Mouse (Mus musculus) hindbrain, postnatal 0 days (tissue): ENCODE measurements around the gene Fam104a. TPM values are rescaled to one million over a fixed set of nuclear protein-coding genes. Genes with fewer than 3 reads are reported as not detected.

Experiments used
- ATAC-seq: fragments of 200-750 bp; cut with Nextera tagmentation; 2 replicates; pipeline ENCODE4 v1.8.0; 2017; ENCODE audit warnings: mild to moderate bottlenecking, moderate TSS enrichment, moderate library complexity
- DNase-seq: peaks from one replicate; pipeline ENCODE4 v3.0.0-alpha.2; 2015; ENCODE audit warnings: low spot score
- H3K27ac ChIP-seq: fragments of 300-500 bp; sonication (generic); 2 replicates; pipeline ENCODE4 v1.5.1; 2014; ENCODE audit warnings: mild to moderate bottlenecking
- H3K27me3 ChIP-seq: fragments of 300-500 bp; sonication (generic); 2 replicates; pipeline ENCODE4 v1.6.1; 2014; ENCODE audit warnings: low read length, mixed read lengths; ENCODE audit not compliant: insufficient read depth
- H3K36me3 ChIP-seq: fragments of 300-500 bp; sonication (generic); 2 replicates; pipeline ENCODE4 v1.6.1; 2014; ENCODE audit warnings: low read length, mixed read lengths; ENCODE audit not compliant: insufficient read depth
- H3K4me1 ChIP-seq: fragments of 300-500 bp; sonication (generic); 2 replicates; pipeline ENCODE4 v1.6.1; 2014; ENCODE audit warnings: antibody characterized with exemption, low read length, mixed read lengths; ENCODE audit not compliant: insufficient read depth
- H3K4me2 ChIP-seq: fragments of 300-500 bp; sonication (generic); 2 replicates; pipeline ENCODE4 v1.6.1; 2014; ENCODE audit warnings: low read depth, mild to moderate bottlenecking, low read length, moderate library complexity, mixed read lengths
- H3K4me3 ChIP-seq: fragments of 300-500 bp; sonication (generic); 2 replicates; pipeline ENCODE4 v1.5.1; 2014; ENCODE audit warnings: low read length
- H3K9ac ChIP-seq: fragments of 300-500 bp; sonication (generic); replicated peaks from 2 replicates; pipeline ENCODE4 v1.6.1; 2014; ENCODE audit warnings: mild to moderate bottlenecking, low read length, moderate library complexity, mixed read lengths
- H3K9me3 ChIP-seq: fragments of 300-500 bp; sonication (generic); 2 replicates; pipeline ENCODE4 v1.6.1; 2016; ENCODE audit warnings: low read length, mixed read lengths
- CTCF ChIP-seq: IDR thresholded peaks from 2 replicates; pipeline ENCODE4 v1.5.1; 2016; ENCODE audit warnings: antibody characterized with exemption, control low read depth, low read depth
- WGBS: fragments of 180-500 bp; shearing (Covaris S2); extraction: QIAGEN DNeasy Blood & Tissue Kit; methylation state at CpG from one replicate; pipeline ENCODE4 v1.1.7; 2014; 5-methylcytosine and 5-hydroxymethylcytosine counted together
- polyA plus RNA-seq: library from polyadenylated mRNA; unstranded; fragments of >200 nt; fragmentation: Nextera tagmentation; extraction: Ambion mirVana; gene quantifications from 2 replicates; pipeline ENCODE4 v1.2.1, GENCODE M21; 2015
- total RNA-seq: library from RNA; depleted of rRNA; stranded (reverse); fragments of >200 nt; gene quantifications from 2 replicates; pipeline ENCODE4 v1.2.3, GENCODE M21; 2014; rRNA removed

Gene Fam104a
- total RNA-seq (29.5 and 36.8 TPM in 2 replicates), polyA plus RNA-seq (50.6 and 51.5 TPM in 2 replicates)

DNA sequence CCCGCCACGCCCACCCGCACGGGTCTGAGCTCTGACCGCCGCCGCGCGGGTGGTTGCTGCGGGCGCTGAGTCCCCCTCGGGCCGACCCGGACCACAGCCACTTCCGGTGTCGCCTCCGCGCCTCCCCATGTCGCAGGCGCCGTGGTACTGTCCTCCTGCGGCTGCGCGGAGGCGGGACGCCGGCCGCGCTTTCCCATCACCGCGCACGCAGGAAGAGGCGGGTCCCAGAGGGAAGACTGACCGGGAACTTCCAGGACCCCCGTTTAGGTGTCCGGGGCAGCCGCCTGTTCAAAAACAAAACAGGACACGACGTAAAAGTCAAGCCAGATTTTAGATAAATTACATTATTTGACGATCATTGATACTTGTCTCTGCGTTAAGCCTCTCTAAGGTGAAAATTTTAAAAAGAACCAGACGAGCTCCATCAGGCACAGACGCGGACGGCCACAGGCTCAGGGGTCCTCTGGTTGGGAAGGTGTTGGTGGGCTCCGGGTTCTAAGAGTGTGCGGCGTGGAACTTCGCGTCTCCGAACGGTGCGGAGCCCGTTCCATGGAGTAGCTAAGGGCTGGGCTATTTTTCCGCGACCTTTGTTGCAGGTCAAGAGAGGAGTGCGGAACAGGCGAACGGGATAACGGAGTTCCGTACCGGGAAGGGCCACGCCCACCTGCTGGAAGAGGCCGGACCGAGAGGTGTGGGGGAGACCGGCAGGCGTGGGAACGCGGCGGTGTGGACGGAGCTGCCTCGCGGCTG is at the start of gene Fam104a, which contains the start of gene D11Wsu47e:
Gene Fam104a (minus strand): TSS at position 199 of the 750 bp plus-strand sequence.
Gene D11Wsu47e (plus strand): TSS at position 456 of the 750 bp plus-strand sequence.
- WGBS = under 1% methylated on average over 72 of the region's 73 CpGs
- peak; percentile 99 for DNase-seq

DNA sequence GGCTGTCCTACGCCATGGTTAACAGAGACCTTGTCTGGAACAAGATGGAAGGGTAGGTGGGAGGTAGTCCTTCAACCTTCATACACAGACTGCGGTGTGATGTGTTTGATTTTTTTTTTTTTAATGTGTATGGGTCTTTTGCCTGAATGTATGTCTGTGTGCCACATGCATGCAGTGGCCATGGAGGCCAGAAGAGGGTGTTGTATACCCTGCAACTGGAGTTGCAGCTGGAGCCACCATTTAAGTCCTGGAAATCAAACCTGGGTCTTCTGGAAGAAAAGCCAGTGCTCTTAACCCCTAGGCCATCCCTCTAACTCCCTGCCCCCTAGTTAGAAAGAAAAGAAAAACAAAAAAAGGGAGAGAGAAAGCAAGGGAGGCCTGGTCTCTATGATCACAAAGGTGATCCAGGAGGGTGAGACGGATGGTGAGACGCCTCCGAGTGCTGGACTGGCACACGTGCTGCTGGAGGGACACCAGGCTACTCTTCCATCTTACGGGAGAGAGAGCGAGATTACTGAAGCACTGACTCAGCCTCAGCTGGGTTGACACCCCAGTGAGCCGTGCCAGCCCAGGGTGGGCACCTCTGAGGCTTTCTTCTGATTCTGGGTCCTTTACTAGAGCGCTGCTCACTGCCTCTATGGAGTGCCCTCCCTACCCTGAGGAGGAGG is 48.1 kb upstream of the Fam104a start:
- 89% methylated on average over 10 of the region's 10 CpGs for WGBS
- 0 out of 2 replicates have a peak, but pooled peaks cover 3% of the 10 kb centered on the region for H3K4me1 ChIP-seq
- DNase-seq (no peak), ATAC-seq (no peak)
- H3K4me2 ChIP-seq = no peak overlapping the region
- H3K9ac ChIP-seq = no peak overlapping the region
- TF ChIP-seq CTCF = peak; percentile 19; the same call in 1 of the 2 replicates
- H3K9me3 ChIP-seq = no peaks in the 10 kb centered on the region
- no peak overlapping the region for H3K4me3 ChIP-seq
- H3K27ac ChIP-seq = no peak overlapping the region
- H3K27me3 ChIP-seq = no peaks in the 10 kb centered on the region
- H3K36me3 ChIP-seq = peaks cover 18% of the 10 kb centered on the region; the same call in 1 of the 2 replicates

More for the DNA sequence above, at the start of gene Fam104a, which contains the start of gene D11Wsu47e:
- peak within 1 kb of the TSS; percentile 82 for H3K4me2 ChIP-seq
- H3K9ac ChIP-seq = peak within 1 kb of the TSS; percentile 93
- TF ChIP-seq CTCF = no peak
- H3K36me3 ChIP-seq = peaks cover 12% of the 10 kb centered on the region
- no peaks in the 10 kb centered on the region for H3K27me3 ChIP-seq
- peaks cover 16% of the 10 kb centered on the region; the same call in 1 of the 2 replicates for H3K4me1 ChIP-seq
- peak; percentile 96 for ATAC-seq
- H3K9me3 ChIP-seq = no peaks in the 10 kb centered on the region
- peak within 1 kb of the TSS; percentile 95 for H3K27ac ChIP-seq
- H3K4me3 ChIP-seq = peak within 1 kb of the TSS; percentile 92

DNA sequence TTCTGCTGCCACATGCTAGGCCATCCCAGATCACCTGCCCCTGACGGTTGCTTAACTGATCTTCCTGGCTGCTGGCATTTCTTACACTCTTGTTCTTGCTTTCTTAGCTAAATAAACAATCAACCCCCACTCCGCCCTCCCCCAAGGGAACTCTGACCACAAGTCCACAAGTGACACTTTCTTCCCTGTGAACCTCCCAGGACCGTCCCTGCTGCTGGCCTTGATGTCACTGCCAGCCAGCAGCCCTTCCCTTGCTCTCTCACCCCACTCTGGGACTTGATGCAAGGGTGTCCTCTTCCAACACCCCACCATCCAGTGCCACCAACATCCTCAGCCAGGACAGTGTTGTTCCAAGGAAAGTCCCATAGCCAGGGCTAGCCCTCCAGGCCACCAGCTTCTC is 46.9 kb upstream of the Fam104a start:
- 79% methylated on average over 3 of the region's 3 CpGs for WGBS
- peaks cover 5% of the 10 kb centered on the region; the same call in 1 of the 2 replicates for H3K4me1 ChIP-seq
- no peak overlapping the region for H3K4me3 ChIP-seq
- no peaks in the 10 kb centered on the region for H3K27me3 ChIP-seq
- peaks cover 18% of the 10 kb centered on the region; the same call in 1 of the 2 replicates for H3K36me3 ChIP-seq
- H3K9me3 ChIP-seq = no peaks in the 10 kb centered on the region
- TF ChIP-seq CTCF = no peak
- no peak overlapping the region for H3K4me2 ChIP-seq
- H3K9ac ChIP-seq = no peak overlapping the region
- H3K27ac ChIP-seq = no peak overlapping the region
- ATAC-seq = no peak
- no peak for DNase-seq

DNA sequence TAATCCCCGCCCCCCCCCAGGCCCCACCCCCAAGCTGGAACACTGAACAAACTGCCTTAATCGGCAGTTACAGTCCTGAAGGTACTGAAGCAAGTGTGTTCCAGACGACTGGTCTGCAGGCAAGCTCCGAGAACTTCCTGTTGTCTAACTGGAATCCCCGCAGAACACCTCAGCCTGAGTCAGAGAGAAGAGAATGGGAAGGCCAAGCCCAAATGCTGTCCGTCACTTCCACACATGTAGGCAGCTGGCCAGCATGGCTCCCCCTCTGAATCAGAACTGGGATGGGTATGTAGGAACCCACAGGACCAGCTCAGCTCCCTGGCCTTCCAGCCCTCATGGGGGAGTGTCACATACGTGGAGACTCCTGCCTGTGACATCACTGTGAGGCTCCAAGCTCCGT is 46.0 kb upstream of the Fam104a start:
- no peak overlapping the region for H3K4me2 ChIP-seq
- H3K27me3 ChIP-seq = no peaks in the 10 kb centered on the region
- DNase-seq (no peak), ATAC-seq (no peak)
- H3K4me3 ChIP-seq = no peak overlapping the region
- WGBS = 55% methylated on average over 8 of the region's 8 CpGs
- H3K9ac ChIP-seq = no peak overlapping the region
- no peak overlapping the region for H3K27ac ChIP-seq
- no peak for TF ChIP-seq CTCF
- H3K9me3 ChIP-seq = no peaks in the 10 kb centered on the region
- peaks cover 9% of the 10 kb centered on the region; the same call in 1 of the 2 replicates for H3K4me1 ChIP-seq
- peaks cover 18% of the 10 kb centered on the region; the same call in 1 of the 2 replicates for H3K36me3 ChIP-seq

DNA sequence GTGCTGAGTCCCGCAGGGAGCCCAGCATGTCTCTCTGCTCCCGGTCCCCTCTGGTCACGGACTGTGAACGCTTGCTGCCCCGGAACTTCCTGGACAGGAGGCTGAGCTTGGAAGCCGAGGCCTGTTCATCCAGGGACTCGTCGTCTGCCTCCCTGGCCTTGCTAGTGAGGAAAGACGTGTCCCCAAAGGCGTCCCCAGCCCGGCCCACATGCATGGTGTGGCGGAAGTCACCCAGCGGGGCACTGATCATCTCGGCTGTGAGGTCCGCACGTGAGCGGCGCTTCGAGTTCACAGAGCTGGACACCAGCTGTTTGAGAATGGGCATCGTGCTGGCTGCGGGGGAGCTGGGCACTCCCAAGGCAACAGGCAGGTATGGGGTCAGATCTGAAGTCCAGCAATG is 45.3 kb upstream of the Fam104a start:
- TF ChIP-seq CTCF = no peak
- H3K9ac ChIP-seq = no peak overlapping the region
- no peaks in the 10 kb centered on the region for H3K9me3 ChIP-seq
- ATAC-seq (no peak), DNase-seq (no peak)
- H3K27ac ChIP-seq = no peak overlapping the region
- peaks cover 18% of the 10 kb centered on the region; the same call in 1 of the 2 replicates for H3K36me3 ChIP-seq
- H3K4me2 ChIP-seq = no peak overlapping the region
- peaks cover 6% of the 10 kb centered on the region; the same call in 1 of the 2 replicates for H3K4me1 ChIP-seq
- no peaks in the 10 kb centered on the region for H3K27me3 ChIP-seq
- H3K4me3 ChIP-seq = no peak overlapping the region
- 70% methylated on average over 21 of the region's 21 CpGs for WGBS

DNA sequence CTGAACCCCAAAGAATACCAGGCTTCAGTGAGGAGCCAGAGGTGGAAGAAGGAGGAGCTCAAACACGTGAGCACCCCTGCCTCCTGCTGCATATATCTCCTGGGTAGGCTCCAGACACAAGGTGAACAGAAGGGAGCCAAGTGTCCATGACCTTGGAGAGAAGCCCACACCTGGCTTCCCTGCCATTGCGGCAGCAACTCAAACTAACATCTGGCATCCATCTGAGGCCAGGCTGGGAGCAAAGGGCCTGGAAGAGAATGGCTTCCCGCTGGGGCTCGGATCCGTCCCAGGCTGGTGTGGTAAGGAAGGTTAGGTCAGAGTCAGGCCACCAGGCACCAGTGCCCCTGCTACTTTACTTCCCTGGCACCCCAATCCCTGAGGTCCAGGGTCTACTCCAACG is 44.0 kb upstream of the Fam104a start:
- 62% methylated on average over 6 of the region's 6 CpGs for WGBS
- H3K4me3 ChIP-seq = no peak overlapping the region
- ATAC-seq (no peak), DNase-seq (no peak)
- no peak overlapping the region for H3K27ac ChIP-seq
- no peaks in the 10 kb centered on the region for H3K9me3 ChIP-seq
- H3K27me3 ChIP-seq = no peaks in the 10 kb centered on the region
- no peak overlapping the region for H3K9ac ChIP-seq
- H3K4me1 ChIP-seq = peaks cover 6% of the 10 kb centered on the region; the same call in 1 of the 2 replicates
- H3K4me2 ChIP-seq = no peak overlapping the region
- TF ChIP-seq CTCF = no peak
- H3K36me3 ChIP-seq = peaks cover 18% of the 10 kb centered on the region; the same call in 1 of the 2 replicates
